Mouse (Mus musculus) heart, postnatal 25 days (tissue): ENCODE measurements around the gene Tbx4. TPM values are rescaled to one million over a fixed set of nuclear protein-coding genes. Genes with fewer than 3 reads are reported as not detected.

ENCODE experiments used
- DNase-seq: peaks from one replicate; pipeline ENCODE4 v3.0.0; 2022; ENCODE audit warnings: low spot score
- intact Hi-C: fragments of 180-260 bp; cut with DNase I; formaldehyde crosslinking; loops from one replicate; pipeline ENCODE4 v1.15.1; 2025
- total RNA-seq, 2 experiments: library from RNA; stranded (reverse); gene quantifications; 2 replicates each; pipeline ENCODE4 v1.2.3; 2021

Gene Tbx4
- total RNA-seq, 2 experiments from 2014 or later, result 0.08 TPM; not detected in 1

DNA sequence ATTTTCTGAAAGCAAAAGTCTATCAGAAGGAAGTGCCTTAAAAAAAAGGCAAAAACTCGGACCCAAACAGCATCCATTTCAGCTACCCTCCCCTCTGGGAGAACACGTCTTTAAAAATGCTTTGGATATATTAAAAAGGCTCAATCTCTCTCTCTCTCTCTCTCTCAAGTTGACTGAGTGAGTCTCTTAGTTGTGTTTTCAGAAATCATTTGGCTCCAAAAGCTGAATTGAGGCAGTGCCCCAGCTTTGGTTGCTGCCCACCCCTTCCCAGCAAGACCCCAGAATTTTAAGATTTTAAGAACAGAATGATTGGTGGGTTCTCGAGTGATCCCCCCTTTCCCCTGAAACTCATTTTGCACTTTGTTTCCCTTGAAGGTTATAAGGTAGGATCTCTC, 7.9 kb downstream of the Tbx4 start:
- intact Hi-C loops, result no loop called here

DNA sequence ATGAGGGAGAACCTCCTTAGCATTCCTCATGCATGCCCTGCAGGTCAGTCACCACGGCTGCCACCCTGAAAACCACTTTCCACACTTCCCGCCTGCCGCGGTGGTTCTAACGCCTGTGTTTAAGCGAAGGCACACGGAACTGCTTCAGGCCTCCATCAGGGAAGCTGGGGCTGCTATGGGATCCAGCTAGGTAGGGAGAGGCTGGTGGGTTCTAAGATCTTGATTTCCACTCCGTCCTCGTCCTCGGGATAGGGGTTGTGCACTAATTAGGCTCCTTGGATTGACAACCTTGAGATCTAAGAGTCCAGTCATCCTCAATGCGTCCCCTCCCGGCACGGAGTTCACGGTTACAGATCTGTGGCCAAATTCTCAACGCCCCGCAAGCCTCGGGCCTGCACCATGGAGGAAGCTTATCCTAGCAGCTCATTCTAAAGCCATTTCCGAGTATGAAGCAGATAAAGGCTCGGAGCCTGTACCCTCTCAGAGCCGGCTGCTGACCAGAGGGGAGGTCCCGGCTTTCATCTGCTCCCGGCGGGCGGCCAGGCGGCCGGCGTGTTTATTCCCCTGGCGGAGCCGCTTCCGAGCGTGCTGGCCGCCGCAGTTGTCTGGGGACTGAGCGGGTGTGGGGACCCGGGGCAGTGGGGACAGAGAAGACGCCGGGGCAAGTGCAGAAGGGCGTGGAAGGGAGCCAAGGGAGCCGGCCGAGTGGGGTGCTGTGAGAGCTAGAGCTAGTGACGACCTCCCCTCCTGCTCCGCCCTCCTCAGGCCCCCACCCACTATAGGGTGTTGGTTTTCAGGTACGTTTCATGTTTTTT, 8.7 kb downstream of the Tbx4 start:
- no peak for DNase-seq
- intact Hi-C loops, result no loop called here

More for the DNA sequence above, 7.9 kb downstream of the Tbx4 start:
- DNase-seq, result no peak

DNA sequence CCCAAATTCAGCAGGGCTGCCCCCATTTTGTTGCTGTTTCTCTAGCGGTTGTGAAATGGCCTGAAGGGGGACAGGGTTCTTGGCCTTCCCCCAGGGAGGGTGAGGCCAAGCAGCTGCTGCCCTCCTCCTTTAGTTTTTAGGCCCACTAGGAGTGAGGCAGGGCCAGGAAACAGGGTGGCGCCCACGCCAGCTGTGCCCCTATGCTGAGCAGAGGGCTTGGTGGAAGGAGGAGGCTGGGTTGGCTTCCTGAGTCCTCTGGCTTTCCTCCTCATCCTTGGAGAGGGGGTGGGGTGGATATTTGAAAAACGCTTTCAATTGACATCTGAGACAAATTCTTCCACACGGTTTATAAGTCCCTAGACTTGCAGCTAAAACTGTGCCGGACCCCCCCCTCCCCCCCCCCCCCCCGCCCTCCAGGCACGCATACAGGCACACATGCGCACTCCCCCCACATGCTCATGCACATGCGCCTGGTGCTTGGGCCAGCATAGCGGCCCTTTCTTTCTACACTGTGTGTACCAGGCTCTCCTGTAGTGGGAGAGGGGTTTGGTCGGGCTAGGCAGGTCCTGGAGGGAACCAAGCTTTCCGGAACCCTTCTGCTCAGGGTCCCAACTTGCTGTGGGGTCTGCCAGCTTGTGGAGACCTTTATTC, 10.2 kb downstream of the Tbx4 start:
- no peak for DNase-seq
- intact Hi-C loops, result no loop called here

DNA sequence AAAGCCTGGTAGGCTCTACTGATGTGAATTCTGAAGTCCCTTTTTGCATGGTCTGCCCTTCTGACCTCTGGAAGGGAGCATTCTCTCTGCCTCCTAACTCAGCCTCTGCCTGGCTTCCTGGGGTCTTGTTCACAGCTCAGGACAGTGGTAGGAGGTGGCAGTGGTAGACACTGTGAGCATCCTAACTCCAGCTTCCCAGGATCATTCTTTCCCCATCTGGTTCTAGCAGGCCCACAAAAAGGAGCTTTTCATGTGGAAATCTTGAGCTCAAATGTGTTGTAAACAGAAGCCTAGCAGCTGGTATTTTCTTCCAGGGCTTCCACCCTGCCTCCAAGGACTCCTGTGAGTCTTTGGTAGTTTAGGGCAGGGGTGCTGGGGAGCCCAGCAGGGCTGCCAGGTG, 14.1 kb downstream of the Tbx4 start:
- DNase-seq, result no peak
- intact Hi-C loops, result no loop called here

DNA sequence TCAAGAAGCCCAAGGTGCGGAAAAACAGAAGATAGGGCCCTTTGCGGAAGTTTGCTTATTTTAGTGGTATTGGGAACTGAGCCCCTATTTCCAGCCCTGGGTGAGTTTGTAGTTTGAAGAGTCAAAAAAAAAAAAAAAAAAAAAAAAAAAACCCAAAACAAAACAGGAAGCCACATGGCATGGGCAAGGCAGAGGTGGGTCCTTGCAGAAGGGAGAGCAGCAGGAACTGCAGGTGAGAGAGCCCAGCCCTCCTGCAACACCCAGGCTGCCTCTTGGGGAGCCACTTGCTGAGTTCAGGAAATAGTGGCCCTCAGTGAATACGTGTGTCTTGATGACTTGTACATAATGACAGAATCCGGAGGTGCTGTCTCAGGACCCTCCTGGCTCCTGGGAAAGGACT, 23.3 kb downstream of the Tbx4 start:
- intact Hi-C loops, result no loop called here
- DNase-seq, result no peak

DNA sequence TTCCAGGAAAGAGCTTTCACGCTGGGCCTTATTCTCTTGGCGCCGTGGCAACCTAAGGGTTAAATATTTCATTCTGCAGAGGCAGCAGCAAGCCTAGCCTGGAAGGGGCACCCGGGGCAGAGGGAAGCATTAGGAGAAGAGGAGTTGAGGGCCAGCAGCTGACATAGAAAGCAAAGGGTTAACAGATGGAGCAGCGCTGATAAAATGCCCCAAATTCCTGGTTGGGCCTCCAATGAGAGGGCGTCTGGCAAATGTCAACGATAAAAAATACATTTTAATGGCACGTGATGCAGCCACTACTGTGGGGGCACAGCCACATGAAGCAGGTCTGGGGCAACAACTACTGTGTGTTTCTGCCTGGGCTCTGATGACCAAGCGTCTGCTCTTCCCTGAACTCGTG, 23.9 kb downstream of the Tbx4 start:
- intact Hi-C loops, result no loop called here
- no peak for DNase-seq

DNA sequence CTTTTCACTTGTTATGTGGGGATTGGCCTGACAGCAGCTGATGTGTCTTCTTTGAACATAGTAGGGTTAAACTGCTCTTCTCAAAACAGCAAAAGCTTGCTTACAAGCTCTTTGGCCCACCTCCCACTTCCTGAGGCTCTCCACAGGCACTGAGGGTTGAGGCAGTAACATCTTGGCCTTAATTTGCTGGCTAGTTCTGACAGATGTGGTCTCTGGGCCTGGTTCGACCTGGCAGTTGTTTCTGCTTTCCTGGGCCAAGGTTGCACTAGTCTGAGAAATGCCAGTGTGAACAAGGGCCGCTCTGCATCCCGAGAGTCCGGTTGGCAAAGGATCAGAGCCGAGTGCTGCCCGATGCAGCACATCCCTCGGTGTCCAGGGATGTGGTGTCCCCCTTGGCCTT, 27.3 kb downstream of the Tbx4 start:
- intact Hi-C loops, result no loop called here
- no peak for DNase-seq

DNA sequence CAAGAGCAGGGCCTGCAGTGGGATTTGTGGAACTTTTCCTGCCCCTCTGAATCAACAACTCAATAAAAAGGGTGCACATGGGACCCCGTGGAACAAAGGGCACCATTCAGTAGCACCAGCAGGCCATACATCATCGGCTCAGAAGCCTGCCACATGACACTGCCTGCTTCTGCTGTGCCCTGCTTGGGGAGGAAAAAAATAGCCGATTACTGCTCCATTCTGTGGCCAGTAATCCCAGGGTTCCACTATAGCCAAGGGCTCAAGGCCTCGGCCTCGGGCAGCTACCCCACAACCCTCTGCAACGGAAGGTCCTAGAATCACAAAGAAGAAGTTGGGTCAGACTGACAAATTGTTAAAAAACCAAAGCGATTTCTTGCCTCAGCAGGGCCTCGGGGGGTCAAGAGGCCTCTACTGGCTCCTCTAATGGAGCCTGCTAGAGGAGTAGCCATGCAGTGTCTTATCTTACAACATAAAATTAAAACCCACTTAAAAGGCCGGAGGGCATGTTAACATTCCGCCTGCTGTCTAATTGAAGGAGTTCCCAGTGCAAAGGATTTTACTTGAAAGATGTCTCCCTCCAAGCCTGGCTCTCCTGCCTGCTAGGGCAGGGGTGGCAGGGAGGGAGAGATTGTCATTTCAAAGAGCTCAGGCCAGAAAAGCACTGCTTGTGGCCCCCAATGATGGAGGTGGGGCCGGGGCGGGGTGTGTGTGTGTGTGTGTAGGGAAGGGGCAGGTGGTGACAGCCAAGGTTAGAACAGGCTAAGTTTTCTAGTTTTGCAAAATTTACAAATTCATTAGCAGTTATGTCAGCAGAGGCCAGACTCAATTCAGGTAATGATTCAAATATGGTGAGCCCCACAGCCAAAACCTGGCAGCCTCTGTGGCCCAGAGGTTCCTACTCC, 31.1 kb downstream of the Tbx4 start:
- DNase-seq, result no peak

DNA sequence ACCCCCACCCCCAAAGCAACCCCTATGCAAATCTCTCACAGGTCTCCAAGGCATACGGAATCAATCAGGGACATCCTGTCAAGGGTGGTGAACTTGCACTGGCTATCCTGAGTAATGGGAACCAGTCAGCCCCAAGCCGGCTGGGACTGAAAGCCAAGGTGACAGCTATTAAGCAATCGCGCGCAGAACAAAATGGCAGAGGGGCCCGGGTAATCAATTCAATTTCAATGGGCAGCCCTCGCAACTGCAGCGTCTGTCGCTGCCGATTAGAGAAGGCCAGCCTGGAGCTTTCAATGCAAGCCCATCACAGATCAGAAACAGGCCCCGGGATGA, 31.7 kb downstream of the Tbx4 start:
- DNase-seq, result no peak
- intact Hi-C loops, result no loop called here

More for the DNA sequence above, 31.1 kb downstream of the Tbx4 start:
- intact Hi-C loops, result no loop called here

DNA sequence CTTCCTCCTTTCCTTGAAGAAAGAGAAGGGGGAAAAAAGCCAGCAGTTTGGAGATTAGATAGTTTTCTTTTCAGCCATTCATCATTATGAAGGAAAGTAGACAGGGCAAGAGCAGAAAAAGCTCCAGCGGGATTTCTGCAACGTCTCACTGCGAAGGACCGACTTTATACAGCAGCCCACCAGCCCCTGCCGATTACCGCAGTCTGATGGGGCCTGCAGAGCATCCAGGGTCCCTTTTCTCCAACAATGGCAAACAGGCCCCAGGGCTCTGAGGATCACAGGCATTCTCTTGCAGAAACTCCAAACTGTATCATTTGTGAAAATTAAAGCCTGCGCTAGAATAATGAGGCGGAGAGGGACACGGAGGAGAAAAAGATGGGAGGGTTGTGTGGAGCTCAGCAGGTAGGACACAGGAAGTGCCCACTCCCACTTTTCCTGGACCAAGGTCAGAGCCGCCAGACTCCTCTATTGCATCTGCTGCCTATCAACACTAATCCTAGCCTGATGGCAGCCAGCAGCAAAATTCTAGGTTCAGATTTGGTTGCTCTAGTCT, 32.2 kb downstream of the Tbx4 start:
- no peak for DNase-seq
- intact Hi-C loops, result no loop called here

DNA sequence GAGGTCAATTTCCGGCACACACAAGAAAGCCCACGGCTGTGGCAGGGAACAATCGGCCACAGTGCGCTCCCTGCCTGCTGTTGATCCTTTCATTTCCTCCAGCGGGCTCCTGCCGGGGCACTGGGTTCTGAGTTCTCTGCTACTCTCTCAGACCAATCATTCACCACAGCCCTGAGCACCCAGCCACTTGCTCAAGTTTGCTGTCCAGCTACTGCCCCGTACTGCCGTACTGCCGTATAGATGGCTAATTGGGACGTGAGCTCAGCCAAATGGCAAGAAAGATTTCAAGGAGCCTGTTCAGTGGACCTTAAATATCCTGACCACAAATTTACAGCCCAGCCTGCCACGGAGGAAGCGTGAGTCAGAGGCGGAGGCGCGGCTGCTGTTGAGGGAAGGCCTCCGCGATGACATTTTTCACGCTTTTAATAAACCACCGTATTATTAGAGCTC, 39.1 kb downstream of the Tbx4 start:
- intact Hi-C loops, result no loop called here
- DNase-seq, result no peak

DNA sequence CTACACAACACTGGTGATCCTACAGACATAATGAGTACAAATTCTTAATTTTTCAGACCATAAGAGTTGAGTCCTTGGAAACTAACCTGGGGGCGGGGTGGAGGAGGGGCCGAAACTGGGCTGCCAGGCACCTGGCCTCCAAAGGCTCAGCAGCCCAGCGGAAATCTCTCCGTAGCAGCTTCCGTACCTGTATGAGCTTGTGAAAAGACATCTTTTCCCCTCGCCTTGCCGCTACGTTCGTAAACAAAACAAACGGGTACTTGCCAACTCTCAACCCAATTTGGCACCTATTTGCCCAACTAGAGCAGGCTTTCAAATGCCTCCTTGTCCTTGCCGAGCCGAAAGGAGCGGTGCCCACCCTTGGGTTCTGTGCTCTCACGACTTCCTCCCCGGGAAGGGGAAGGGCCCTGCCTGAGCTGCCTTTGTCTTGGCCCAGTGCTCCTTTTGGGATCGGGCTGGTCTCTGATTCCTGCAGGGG, 40.1 kb downstream of the Tbx4 start:
- DNase-seq, result no peak
- intact Hi-C loops, result no loop called here

DNA sequence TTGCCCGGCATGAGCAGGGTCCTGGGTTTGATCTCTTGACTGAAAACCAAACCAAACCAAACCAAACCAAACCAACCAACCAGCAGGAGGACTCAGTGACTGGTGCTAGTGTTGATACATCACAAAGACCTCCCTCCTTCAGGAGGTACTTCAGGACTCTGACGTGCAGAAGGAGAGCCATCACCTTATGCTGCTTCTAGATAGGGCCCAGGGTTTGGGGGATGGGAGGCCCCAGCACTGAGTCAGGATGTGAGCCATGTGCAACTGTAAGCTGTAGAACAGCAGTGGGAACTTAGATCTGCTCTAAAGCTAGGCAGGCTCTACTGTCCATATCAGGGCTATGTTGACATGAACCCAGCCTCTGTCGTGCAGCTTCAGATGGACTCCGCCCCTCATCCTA, 41.9 kb downstream of the Tbx4 start:
- no peak for DNase-seq
- intact Hi-C loops, result no loop called here

DNA sequence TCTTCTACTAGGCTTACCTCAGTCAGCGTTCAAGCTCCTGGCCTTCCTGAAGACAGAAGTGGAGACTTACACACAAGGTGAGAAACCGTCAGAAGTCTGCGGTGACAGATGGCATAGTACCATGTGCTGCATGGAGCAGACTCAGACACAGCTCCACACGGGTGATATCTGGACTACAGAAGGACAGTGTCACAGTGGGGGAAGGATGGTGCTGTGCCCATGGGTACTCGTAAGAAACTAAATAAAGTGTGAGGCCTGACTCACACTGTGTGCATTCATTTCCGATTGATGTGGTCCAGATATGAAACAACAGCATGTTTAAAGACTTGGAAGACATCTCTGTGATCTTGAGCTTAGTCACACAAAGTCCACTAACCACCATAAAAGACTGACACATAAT, 43.4 kb downstream of the Tbx4 start:
- intact Hi-C loops, result no loop called here
- DNase-seq, result no peak

DNA sequence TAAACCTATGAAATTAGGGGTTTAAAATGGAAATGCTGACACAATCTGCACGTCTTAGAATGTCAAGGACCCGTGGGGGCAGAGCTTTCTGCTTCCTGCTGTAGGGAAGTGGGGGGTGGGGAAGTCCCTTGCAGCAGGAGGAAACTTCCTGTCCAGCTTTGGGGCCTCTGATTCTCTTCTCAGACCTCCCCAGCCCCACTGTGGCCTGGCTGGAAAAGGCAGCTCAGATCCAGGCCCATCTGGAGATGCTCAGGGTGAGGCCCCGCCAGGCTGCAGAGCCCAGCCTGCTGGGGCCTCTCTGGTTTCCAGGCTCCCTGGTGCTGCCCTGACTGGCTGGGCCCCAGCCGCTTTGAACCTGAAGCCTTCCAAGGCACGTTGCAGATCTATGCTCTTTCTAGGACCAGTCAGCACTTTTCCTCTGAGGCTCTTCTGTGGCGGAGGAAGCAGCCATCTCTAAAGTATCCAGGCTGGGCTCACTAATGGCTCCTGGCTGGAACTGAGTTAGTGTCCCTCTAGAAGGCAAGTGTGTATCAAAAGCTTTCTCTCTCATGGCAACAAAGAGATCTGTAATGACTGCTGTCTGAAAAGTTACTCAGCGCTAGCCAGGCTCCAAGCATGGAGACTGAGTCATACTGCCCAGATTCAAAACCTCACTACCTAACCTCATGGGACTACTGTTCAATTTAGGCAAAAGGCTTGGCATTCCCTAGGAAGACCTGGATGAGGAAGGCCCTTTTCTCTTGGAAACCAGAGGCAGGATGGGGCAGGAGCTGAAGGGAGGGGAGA, 55.8 kb downstream of the Tbx4 start:
- intact Hi-C loops, result no loop called here
- DNase-seq, result no peak

DNA sequence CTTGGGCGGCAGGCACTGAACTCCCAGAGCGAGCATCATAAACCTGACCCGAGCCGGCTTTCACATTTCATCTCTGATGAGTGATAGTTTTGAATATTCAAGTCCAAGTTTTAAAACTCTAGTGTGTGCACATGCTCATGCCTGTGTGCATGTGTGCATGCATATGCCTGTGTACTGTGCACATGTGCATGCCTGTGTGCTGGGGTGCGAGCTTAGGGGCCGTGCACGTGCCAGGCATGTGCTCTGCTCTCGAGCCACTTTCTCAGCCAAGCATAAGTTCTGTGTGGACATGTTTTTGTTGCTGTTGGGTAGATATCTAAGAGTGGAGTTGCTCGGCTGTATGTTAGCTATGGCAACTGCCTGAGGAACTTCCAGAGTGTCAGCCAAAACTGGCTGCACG, 62.5 kb downstream of the Tbx4 start:
- DNase-seq, result no peak
- intact Hi-C loops, result no loop called here

DNA sequence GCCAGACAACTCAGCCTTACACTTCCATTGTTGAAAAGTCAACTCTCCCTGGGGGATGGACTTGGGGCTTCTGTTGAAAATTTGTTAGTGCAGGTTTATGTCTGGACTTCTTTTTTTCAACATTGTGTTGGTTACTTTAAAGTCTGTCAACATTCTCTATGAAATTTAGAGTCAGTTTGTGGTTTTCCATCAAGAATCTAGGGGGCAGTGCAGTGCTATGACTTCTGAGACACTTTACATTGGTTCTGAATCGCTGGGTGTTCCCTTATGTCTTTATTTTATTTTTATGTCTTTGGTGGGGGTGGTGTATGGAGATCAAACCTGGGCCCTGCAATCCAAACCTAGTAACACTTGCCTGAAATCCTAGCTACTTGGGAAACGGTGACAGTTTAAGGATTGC, 63.5 kb downstream of the Tbx4 start:
- no peak for DNase-seq
- intact Hi-C loops, result no loop called here

DNA sequence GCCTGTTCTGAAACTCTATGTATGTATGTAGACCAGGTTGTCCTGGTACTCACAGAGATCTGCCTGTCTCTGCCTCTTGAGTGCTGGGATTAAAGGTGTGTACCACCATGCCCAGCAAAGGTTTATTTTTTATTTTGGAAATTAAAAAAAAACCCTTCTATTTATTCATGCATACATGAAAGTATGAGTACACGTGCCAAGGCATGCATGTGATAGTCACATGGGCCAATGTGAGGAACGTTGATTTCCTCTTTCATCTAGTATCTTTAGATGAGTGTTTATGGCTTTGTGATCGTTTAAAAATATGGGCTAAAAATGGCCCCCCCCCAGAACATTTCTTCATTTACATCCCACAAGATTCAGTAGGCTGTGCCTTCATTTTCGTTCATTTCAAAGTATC, 66.3 kb downstream of the Tbx4 start:
- no peak for DNase-seq
- intact Hi-C loops, result no loop called here

DNA sequence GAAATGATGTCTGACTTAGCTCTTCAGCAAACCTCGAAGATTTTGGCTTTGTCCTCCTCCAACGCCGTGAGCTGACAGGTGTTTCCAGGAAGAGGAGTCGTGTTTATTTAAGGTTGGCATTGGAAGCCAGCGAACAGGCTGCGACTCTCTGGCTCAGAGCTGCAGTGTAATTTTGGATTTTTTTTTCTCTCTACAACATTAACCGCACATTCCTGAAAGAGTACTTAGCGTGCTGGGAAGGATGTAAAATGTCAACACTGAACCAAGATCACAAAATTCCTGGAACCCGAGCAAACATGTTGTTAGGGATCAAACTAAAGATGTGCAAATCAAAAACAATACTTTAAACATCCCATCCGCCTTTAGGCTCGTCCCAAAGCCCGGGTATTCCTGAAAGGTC, 69.4 kb downstream of the Tbx4 start:
- DNase-seq, result no peak
- intact Hi-C loops, result no loop called here

DNA sequence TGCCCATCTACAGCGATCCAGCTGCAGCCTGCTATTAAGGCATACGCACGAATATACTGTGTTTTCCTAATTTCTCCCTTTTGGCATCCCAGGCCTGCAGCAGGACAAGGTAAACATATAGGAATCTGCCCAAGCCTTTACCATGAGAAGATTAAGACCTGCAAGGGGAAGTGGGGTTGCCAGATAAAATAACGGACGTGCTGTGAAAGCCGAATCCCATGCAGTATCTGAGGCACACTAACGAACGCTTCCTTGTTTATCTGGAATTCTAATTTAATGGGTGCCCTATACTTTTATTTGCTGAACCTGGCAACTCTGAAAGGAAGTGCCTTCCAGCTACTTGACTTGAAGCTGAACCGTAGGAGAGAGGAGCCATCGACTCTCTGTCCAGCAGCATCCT, 70.2 kb downstream of the Tbx4 start:
- no peak for DNase-seq
- intact Hi-C loops, result no loop called here
